Mouse (Mus musculus): ENCODE data around the gene Cd151.

GRCm38 (mm10) chr7:141495940-141496339, 28.7 kb downstream of the Cd151 start:
- no peak for TF ChIP-seq POLR2A (IDR thresholded peaks at IDR 0.05; ENCODE audit: borderline replicate concordance, extremely low read depth, insufficient read depth, insufficient read length, poor library complexity, severe bottlenecking)
- no peak for TF ChIP-seq CTCF (IDR thresholded peaks at IDR 0.05; ENCODE audit: borderline replicate concordance, extremely low read depth, insufficient read depth, insufficient read length)

Measured in brain, embryonic 14.5 days (tissue).